Mouse (Mus musculus): Measurements from ENCODE around the gene Ikzf1.

The Ikzf1 gene

DNA sequence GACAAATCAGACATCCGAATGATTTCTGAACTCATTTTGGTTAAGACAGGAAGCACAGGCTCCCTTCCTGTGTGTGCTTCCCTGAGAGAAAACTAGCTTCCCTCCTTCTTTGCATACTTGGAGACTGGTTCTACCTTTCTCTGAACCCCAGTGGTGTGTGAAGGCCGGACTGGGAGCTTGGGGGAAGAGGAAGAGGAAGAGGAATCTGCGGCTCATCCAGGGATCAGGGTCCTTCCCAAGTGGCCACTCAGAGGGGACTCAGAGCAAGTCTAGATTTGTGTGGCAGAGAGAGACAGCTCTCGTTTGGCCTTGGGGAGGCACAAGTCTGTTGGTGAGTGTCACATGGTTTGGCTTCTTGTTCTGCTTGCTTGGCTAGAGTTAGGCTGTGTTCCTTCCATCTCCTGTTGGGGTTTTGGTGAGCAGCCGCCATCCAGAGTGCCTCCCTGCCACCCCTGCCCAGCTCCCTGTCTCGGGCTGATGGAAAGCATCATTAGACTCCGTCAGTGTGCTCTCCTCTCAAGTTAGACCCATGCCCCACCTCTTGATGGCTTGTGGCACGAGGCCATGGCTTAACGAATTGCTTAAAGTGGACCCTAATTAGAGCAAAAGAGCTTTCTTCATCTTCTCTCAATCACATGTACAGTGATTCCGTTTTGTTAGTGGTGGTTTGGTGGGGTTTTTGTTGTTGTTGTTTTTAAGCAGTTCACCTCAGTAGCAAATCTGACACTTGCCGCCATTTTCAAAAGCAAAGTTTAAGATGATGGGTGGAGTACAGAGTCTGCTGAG is 5.4 kb downstream of the Ikzf1 start:
- DNase-seq = no peak

DNA sequence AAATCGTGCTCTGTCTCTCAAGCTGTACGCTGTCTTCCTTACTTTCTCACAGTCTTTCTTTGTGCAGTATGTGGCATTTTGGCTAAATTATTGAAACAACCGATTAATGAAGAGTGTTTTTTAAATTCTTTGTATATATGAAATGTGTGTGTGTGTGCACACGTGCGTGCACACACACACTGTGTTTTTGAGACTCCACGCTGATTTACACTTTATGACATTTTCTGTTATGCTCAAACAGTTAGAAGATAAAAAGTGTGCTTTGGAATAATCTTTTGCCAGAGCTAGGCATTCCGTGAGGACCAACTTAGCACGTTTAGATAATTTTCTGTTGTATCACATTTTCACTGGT is 6.0 kb downstream of the Ikzf1 start:
- no peak for DNase-seq

DNA sequence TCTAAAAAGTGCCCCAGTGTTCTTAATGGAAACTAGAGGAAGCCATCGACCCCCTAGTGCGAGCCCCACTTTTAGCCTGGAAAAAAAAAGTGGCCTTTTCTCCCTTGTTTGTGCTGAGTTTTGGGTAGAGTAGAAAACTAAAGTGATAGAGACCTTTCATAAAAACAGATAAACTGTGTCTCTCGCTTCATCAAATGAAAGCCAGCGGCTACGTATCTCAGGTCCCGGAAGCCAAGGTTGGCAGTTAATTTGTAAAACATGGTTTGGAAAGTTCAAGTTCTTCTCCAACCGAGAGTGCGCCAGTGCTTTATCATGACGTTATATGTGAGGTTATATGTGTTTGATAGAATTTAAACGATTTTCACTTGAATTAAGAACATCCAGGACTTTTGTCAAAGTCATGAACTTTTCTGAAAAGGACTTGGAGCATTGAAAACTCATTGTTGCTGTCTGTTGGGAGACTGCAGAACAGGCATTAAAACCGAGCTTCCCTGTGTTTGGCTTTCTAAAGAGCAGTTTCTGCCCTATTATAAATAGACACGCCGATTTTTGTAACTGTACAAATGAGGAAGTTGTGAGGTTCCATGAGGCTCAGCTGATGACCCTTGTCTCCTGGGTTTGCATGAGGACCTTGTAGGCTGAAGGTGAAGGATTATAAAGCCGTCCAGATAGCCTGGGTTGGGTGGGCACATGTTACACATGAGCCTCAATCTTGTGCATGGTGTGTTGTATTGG is 6.7 kb downstream of the Ikzf1 start:
- no peak for DNase-seq

- no peak for DNase-seq
Measured at GRCm38 (mm10) chr11:11692558-11693166, 7.9 kb downstream of the Ikzf1 start.

- no peak for DNase-seq
Measured at GRCm38 (mm10) chr11:11693446-11693845, 8.6 kb downstream of the Ikzf1 start.

GRCm38 (mm10) chr11:11694072-11694471 is 9.3 kb downstream of the Ikzf1 start:
- DNase-seq = no peak

DNA sequence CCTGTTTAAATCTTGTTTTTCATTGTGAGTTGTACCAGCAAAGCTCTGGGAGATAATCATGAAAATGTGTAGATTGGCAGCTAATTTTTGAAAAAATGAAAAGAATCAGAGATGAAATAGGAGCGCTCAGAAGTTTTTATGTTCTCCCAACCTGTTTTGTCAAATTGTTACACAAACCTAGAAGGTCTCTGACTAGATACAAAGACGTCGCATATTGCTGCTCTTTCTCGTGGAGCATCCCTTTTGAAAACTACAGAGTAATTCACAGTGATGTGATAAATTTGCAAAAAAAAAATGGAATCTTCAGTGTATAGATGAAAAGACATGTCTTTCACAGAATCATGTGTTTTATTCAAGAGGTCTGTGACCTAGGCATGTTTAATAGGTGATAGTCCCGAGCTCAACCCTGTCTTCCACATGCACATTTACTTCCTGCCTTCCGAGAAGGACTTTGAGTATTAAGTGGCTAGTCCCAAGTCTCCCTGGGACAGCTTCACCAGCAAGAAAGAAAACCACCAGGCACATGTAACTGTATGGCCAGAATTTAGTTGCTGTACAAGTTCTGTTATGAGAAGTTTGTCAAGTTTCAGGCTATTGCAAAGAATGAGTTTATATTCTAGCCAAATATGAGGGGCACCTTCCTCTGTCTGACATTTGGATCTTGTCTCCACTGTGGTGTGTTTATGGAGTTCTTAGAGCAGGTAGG is 9.8 kb downstream of the Ikzf1 start:
- no peak for DNase-seq

- no peak for DNase-seq
Measured at GRCm38 (mm10) chr11:11695211-11695887, 10.5 kb downstream of the Ikzf1 start.

- DNase-seq = no peak
Measured at GRCm38 (mm10) chr11:11695907-11696306, 11.1 kb downstream of the Ikzf1 start.

GRCm38 (mm10) chr11:11696814-11697213 is 12.0 kb downstream of the Ikzf1 start:
- no peak for DNase-seq

DNA sequence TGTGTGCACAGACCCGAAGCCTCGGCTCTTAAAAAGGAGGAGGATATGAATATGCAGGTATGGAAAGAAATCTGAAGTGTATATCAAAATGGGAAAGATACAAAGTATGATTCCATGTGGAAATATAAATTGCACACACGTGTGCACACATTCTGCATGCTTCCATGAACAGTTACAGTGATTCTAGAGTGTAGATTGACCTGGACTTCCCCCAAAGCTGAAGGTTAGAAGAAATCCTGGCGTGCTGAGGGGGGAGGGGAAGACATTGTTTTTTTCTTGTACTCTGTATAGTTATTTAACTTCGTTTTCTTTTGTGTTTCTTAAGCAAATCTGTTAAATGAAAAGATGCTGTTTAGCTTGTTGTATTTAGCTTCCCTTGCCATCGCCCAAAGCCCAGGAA is 16.6 kb downstream of the Ikzf1 start:
- DNase-seq = no peak

- no peak for DNase-seq
Measured at GRCm38 (mm10) chr11:11703776-11704175, 19.0 kb downstream of the Ikzf1 start.

- DNase-seq = no peak
Measured at GRCm38 (mm10) chr11:11708154-11708719, 23.4 kb downstream of the Ikzf1 start.

DNA sequence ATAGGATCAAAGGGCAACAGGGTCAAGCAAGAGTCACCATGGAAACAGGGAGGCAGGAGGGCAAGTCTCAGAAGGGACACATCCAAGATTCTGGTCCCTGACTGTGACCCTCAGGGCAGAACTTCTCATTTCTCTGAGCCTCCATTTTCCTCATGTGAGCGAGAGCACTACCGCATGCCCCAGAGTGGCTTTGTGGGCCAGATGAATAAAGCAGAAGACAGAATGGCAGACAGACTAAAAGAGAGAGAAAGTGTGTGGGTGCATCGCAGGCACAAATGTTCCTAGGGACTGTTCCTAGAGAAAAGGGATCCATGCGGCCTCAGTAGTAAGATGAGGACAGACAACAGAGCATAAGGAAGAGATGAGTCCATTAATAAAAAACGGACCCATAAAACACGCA is 24.5 kb downstream of the Ikzf1 start:
- no peak for DNase-seq

DNA sequence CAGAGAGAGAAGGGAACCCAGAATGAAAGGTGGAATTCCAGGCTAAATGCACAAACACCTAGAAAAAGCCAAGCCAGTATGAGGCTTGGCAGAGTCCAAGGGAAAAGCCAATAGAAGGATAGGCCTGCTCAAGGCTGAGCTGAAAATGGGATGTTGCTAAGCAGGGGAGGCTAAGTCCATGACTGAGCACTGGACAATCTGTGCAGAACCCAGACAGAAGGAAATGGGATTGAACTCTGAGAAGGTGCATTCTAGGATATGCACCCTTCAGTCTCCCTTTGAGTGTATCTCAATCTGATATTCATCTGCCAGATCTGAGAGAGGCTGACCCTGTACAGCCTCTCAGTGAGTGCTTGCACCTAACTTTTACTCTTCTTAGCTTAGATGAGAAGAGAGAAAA is 25.9 kb downstream of the Ikzf1 start:
- DNase-seq = no peak

GRCm38 (mm10) chr11:11711748-11712147 is 26.9 kb downstream of the Ikzf1 start:
- DNase-seq = no peak

DNA sequence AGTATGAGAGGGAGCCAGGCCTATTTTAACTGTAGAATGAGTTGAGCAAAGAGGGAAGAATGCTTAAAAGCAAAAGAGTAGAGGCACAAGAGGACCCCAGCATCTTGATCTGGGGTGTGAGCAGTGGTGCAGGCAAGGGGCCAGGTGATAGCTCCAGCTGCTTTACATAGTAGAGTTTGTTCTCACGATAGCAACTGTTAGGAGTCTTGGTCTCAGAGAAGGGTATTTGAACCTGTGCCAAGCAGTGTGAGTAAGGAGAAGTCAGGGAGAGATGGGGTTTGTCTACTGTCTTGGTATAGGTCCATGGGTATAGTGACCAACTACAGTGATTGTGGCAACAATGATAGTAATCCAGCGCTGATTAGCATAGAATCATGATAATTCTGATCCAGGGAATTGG is 29.9 kb downstream of the Ikzf1 start:
- no peak for DNase-seq

GRCm38 (mm10) chr11:11715963-11716691 is 31.3 kb downstream of the Ikzf1 start:
- no peak for DNase-seq

DNA sequence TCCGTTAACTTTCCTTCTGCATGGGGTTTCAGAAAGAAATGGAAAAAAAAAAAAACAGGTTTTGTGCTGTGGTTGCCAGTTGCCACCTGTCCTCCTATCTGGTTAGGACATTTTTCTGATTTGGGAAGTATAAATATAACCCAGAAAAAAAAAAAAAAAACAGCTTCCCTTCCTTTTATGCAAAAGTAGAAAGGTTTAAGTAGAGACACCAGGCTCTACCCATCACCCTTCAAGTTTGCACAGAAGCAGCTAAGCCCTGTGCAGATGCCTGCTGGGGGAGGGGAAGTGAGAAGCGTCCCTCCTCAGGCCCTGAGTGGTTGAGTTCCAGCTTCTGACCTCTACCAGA is 31.9 kb downstream of the Ikzf1 start:
- no peak for DNase-seq

DNA sequence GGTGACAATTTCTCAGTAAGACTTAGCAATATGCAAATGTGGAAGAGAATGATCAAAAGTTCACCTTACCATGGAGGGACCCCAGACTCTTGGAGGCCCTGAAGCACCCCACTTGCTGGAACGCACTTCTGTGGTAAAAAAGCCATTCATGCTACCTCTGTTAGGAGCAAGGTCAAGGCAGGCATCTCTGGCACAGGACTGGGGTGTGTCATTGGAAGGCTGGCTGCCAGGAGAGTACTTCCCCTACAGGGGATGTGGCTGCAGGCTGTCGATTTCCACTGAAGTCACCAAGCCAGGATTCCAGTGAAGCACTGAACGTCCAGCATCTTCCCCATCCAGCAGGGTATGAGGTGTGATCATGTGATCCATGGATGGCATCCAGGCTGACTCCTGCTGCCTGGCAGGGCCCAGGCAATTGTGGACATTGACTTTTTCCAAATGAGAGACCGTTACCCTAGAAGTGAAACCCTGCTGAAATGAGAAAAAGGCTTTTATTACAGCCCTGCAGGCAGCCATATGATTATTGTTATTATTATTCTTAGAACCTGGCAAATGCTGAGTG is 32.9 kb downstream of the Ikzf1 start:
- no peak for DNase-seq

DNA sequence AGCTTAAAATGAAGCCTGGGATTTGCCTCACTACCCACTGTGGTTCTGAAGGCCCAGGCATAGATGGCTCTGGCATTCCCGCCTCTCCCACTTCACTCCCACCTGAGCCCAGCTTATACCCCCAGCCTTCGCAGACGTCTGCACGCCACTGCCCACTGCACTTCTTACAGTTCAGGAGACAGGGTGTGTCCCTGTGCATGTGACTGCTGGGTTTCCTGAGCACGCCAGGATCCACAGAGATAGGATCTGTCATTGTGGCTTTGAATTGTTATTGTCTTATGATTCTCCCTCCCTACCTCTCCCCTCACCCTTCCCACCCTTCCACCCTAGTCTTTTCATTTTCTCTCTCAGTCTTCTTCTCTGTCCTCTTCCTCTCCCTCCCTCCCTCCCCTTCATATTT is 34.9 kb downstream of the Ikzf1 start:
- no peak for DNase-seq

Data from cerebellum, adult 11-12 months (tissue).